Mouse (Mus musculus): ENCODE data around the gene Sema3a.

The Sema3a gene

GRCm38 (mm10) chr5:13125241-13125692 is at the start of gene Sema3a:
Gene Sema3a (plus strand): TSS chr5:13125414.
- no peak for DNase-seq (ENCODE audit: low read depth in 1 of 2, low spot score in 2 of 2)

DNA sequence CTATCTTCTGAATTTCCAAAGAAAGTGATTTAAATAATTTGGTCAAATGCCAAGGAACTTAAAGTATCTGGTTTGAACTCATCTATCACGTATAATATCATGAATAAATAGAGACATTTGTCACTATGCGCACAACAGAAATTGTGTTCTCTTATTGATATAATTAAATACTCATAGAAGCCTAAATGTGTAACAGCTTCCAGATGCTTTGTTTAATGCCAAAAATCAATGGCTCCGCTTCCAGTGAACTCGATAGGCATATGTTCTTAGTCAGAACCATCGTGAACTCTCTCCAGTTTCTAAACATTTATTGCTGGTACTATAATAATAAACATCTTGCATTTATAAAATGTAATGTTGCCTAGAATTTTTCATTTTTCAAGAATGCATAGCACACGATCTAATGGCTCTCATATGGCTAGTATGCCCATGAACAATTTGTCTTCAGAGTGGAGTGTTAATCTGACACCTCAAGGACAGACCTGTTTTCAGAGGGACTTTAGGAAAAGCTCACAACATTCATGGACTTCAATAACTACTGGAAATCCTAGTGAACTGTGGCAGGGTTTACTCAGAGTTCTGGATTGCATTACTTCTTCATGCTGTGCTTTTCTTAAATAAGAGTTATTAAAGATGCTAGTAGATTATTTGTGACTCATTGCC is 40.3 kb upstream of the Sema3a start:
- DNase-seq (ENCODE audit: low read depth in 1 of 2, low spot score in 2 of 2) = no peak

DNA sequence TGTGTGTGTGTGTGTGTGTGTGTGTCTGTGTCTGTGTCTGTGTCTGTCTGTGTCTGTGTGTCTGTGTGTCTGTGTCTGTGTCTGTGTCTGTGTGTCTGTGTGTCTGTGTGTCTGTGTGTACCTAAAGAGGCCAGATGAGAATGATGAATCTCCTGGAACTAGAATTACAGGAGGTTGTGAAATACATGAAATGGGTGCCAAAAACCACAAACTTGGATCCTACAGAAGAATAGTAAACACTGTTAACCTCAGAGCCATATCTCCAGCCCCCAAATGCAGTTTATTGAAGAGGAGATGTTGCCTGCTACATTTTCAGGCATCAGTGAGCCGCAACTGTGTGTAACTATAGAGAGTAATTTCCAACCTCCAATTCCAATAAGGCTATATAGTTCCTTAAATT is 34.8 kb upstream of the Sema3a start:
- no peak for DNase-seq (ENCODE audit: low read depth in 1 of 2, low spot score in 2 of 2)

DNA sequence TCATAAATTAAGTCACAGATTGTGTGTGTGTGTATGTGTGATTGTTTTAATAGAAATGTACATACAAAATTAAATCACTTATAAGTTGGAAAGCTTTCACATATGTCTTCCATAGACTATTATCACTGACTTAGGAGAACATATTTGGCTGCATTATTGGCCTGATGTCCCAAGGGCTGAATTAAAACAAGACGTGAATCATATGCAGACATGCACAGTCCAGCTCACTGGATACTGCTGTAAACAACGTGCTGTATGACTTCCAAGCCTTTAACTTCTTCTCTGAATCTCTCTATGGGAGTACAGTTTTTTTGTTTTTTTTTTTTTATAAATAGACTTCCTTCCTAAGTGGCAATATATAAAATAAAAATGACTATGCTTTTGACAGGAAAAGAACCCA is 15.7 kb upstream of the Sema3a start:
- no peak for DNase-seq (ENCODE audit: low read depth in 1 of 2, low spot score in 2 of 2)

GRCm38 (mm10) chr5:13117236-13117635 is 8.0 kb upstream of the Sema3a start:
- no peak for DNase-seq (ENCODE audit: low read depth in 1 of 2, low spot score in 2 of 2)

GRCm38 (mm10) chr5:13125757-13126156 is 543 bp downstream of the Sema3a start:
- DNase-seq (ENCODE audit: low read depth in 1 of 2, low spot score in 2 of 2) = no peak

DNA sequence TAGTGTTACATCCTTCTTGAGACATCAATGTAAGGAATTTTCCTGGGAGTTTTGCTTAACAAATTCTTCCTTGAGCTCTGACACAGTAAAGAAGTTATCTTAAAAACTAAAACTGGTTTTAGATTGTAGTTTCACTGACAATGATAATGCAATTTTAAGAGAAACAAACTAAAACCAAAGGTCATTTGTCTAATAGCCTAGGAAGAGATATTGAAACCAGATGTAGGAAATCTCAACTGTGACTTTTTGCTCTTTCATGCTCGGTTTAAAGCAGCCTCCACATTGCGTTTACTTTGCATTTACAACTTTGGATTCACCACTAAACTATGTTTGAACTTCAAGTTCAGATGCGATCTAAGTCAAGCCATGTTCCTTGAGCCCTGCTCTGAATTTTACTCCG is 982 bp downstream of the Sema3a start:
- DNase-seq (ENCODE audit: low read depth in 1 of 2, low spot score in 2 of 2) = no peak

DNA sequence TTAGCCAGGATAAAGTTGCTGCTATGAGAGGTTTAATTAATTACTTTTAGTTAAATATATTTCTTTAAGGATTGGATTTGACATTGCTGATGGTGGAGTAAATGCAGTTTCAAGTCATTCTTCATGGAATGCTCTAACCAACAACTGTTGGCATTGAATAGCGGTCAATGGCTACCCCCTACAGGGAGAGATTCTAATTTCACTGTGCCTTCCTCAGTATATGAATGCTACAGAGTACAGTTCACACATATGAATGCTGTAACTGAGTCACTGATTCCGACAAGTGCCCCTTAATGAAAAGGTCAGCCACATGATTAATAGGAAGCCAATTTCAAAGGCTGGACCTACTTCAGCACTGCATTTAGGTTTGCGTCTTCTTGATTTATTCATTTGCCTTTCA is 1.9 kb downstream of the Sema3a start:
- no peak for DNase-seq (ENCODE audit: low read depth in 1 of 2, low spot score in 2 of 2)

- no peak for DNase-seq (ENCODE audit: low read depth in 1 of 2, low spot score in 2 of 2)
Measured at GRCm38 (mm10) chr5:13144733-13145457, 19.7 kb downstream of the Sema3a start.

GRCm38 (mm10) chr5:13149909-13150308 is 24.7 kb downstream of the Sema3a start:
- no peak for DNase-seq (ENCODE audit: low read depth in 1 of 2, low spot score in 2 of 2)

DNA sequence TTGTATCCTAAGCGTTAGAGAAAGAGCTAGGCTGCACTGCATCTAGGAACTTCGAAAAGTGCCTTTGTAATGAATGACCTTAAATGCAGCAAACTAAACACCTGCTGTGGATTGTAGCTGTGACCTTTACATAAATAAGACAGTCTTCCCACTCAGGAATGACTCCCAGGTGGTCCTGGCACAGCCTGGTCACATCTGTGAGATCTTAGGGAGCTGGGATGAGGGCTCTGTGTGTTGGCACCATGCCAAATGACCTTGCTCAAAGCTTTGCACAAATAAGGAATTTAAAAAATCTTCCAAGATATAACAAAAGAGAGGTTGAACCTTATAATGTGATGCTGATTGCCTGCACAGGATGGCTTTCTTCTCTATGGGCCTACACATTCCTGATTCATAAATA is 25.8 kb downstream of the Sema3a start:
- no peak for DNase-seq (ENCODE audit: low read depth in 1 of 2, low spot score in 2 of 2)

DNA sequence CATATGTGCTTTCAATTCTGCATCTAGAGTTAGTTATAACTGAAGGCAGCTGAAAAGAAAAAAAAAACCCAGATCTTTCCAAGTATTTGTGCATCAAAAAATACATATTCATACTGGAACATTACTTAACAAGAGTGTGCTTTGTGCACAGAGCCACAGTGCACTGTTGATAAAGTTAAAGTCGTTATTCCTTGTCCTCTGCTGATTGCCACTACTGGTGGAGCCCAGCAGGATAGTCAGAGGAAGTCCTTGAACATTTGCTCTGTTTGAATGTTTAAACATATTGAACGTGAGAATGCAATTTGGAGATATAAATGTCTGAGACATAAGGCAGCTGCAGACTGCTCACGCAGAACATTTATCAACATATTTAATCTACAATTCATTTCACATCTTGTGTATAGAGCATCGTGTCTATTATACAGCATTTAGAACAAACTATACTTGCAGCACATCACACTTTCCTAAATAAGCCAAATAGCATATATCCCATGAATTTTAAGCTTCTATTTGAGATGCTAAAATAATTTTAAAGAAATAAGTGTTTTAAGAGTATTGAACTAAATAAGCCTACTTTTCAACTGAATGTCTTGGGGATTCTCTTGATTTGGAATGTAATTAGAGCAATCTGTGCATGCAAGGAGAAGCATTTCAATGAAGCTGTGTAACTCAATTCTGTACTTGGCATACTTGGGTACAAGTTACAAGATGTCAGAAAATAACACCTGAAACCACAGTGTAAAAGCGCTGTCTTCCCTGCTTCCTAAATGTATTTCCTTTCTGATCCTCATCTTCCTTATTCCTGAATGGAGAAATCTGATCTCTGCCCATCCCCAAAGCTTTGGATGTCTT is 32.8 kb downstream of the Sema3a start:
- no peak for DNase-seq (ENCODE audit: low read depth in 1 of 2, low spot score in 2 of 2)

DNA sequence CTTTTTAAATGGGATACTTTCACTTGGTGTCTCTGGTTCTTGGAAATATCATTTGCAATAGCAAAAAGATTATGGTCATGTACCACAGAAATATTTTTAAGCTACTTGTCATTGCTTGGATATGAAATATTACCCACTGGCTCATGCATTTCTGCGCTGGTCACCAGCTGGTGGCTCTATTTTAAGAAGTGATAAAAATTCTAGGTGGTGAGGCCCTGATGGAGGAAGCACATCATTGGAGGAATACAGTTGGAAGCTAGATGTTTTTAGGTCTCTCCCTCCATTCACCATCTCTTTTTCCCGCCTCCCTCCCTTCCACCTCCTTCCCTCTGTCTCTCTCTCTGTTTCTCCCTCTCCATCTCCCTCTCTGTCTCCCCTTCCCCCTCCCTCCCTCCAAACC is 57.0 kb downstream of the Sema3a start:
- no peak for DNase-seq (ENCODE audit: low read depth in 1 of 2, low spot score in 2 of 2)

- DNase-seq (ENCODE audit: low read depth in 1 of 2, low spot score in 2 of 2) = no peak
Measured at GRCm38 (mm10) chr5:13197886-13198285, 72.7 kb downstream of the Sema3a start.

DNA sequence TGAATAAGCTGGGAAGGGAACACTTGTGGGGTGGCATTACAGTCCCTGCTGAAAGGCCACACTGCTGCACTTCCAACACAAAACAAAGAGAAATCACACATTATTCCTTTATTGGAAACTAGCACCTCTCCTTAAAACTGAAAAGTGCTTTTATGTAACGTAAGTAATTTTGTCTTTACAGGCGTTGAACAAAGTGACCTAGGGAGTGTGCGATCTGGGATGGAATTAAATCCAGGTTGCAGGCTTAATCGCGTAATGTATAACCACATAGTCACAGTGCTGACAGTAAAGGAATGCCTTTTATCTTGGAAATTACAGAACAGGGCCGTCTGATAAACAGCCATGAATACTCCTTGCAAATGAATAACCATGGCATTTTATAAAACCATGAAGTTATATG is 74.5 kb downstream of the Sema3a start:
- no peak for DNase-seq (ENCODE audit: low read depth in 1 of 2, low spot score in 2 of 2)

GRCm38 (mm10) chr5:13255353-13255752 is 130.1 kb downstream of the Sema3a start:
- no peak for DNase-seq (ENCODE audit: low read depth in 1 of 2, low spot score in 2 of 2)

DNA sequence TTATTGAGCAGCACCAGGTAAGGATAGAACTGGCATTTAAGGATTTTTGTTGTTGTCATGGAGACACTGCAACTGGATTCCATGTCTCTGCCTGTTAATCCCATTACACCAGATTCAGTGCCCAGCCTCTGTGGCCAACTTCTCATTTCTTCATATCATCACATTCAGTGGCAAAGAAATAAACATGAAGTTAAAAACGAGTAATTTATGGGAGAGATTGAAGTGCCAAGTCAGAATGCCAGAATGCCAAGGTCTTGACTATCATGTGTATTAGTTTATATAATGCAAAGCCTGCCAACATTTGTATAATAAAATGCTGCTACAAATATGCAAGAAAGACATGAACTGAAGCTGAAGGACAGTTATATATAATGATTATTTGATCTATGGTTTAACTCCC is 131.1 kb downstream of the Sema3a start:
- DNase-seq (ENCODE audit: low read depth in 1 of 2, low spot score in 2 of 2) = no peak

- no peak for DNase-seq (ENCODE audit: low read depth in 1 of 2, low spot score in 2 of 2)
Measured at GRCm38 (mm10) chr5:13263087-13263486, 137.9 kb downstream of the Sema3a start.

DNA sequence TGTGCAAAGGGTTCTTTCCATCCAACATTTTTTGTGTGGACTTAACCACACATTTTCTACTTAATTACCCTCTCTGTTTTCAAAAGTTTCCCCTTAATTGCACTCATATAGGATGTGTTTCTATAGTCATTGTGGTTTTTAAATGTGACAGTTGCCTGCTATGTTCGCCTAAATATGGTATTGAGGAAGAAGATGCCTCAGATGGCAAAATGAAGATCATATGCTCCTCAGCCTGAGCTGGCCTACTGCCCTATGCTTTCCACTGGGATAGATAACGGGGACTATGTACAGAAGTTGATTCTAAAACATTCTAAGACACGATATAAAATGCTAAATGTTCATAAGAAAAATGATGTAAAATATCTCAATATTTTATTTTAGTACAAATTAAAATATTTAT is 138.3 kb downstream of the Sema3a start:
- DNase-seq (ENCODE audit: low read depth in 1 of 2, low spot score in 2 of 2) = no peak

DNA sequence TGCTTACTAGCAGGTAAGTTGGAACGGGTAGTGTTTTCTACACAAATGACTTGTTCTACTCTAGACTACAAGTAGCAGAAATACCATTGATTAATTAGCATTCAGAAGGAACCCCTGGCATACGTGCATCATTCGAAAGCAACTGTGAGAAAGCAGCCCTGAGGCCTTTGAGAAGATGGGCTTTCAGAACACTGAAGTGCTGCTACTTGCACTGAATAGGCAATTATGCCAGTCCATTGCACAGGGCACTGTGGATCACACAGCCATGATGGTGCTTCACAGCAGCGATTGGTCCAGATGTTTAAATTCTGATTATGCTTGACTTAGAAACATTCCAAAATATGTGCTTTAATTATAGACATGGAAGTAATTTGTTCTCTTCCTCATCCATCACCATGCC is 187.5 kb downstream of the Sema3a start:
- no peak for DNase-seq (ENCODE audit: low read depth in 1 of 2, low spot score in 2 of 2)

GRCm38 (mm10) chr5:13313977-13314376 is 188.8 kb downstream of the Sema3a start:
- no peak for DNase-seq (ENCODE audit: low read depth in 1 of 2, low spot score in 2 of 2)
